Mouse (Mus musculus) spleen, adult 2 months (tissue): ENCODE results near the gene Uqcr11. TPM values are rescaled to one million over a fixed set of nuclear protein-coding genes. Genes with fewer than 3 reads are reported as not detected.

Experiments used
- DNase-seq, 2 experiments: peaks; one replicate each; pipeline versions ENCODE4 v3.0.0 to v3.0.0-alpha.2; 2012 to 2021; ENCODE audit warnings: low spot score in 2 of 2, low read depth in 1 of 2
- H3K27ac ChIP-seq: fragments of 200-500 bp; 2 replicates; pipeline ENCODE4 v1.5.1; 2012; ENCODE audit warnings: low read length, inconsistent platforms; ENCODE audit not compliant: insufficient read depth
- H3K27me3 ChIP-seq: fragments of 200-500 bp; 2 replicates; pipeline ENCODE4 v1.6.1; 2012; ENCODE audit warnings: mild to moderate bottlenecking, moderate library complexity, low read length, inconsistent platforms; ENCODE audit not compliant: control insufficient read depth, insufficient read depth
- H3K36me3 ChIP-seq: fragments of 200-500 bp; 2 replicates; pipeline ENCODE4 v1.6.1; 2012; ENCODE audit warnings: mild to moderate bottlenecking, low read length, inconsistent platforms; ENCODE audit not compliant: control insufficient read depth, insufficient read depth
- H3K4me1 ChIP-seq: fragments of 200-500 bp; 2 replicates; pipeline ENCODE4 v1.6.1; 2011; ENCODE audit warnings: inconsistent platforms; ENCODE audit not compliant: control insufficient read depth, insufficient read depth, insufficient read length
- H3K4me3 ChIP-seq: fragments of 200-500 bp; 2 replicates; pipeline ENCODE4 v1.5.1; 2011; ENCODE audit warnings: mild to moderate bottlenecking, inconsistent platforms; ENCODE audit not compliant: insufficient read depth, insufficient read length; ENCODE audit errors: extremely low read depth
- CTCF ChIP-seq: fragments of 200-500 bp; IDR thresholded peaks from 2 replicates; pipeline ENCODE4 v1.5.1; 2011; ENCODE audit warnings: mild to moderate bottlenecking, inconsistent platforms; ENCODE audit not compliant: insufficient read depth, insufficient read length, insufficient replicate concordance; ENCODE audit errors: extremely low read depth
- POLR2A ChIP-seq: fragments of 200-500 bp; IDR thresholded peaks from 2 replicates; pipeline ENCODE4 v1.6.1; 2011; ENCODE audit warnings: low read depth, low read length, inconsistent platforms
- WGBS: fragments of 180-500 bp; shearing (Covaris S2); methylation state at CpG from one replicate; pipeline ENCODE4 v1.1.7; 2018; 5-methylcytosine and 5-hydroxymethylcytosine counted together
- polyA plus RNA-seq: library from polyadenylated mRNA; depleted of rRNA; stranded (reverse); fragments of >200 nt; gene quantifications from 2 replicates; pipeline ENCODE4 v1.2.3, GENCODE M21; 2012

The Uqcr11 gene
- polyA plus RNA-seq, 1 experiment: 399 TPM

GRCm38 (mm10) chr10:80445052-80445451 lies 38.4 kb upstream of the Uqcr11 start:
- Histone ChIP-seq H3K4me1 (peaks cover 14% of the 10 kb centered on the region), H3K4me3 (no peak overlapping the region), H3K36me3 (no peaks in the 10 kb centered on the region), H3K27me3 (no peaks in the 10 kb centered on the region), H3K27ac (no peak overlapping the region)
- DNase-seq: no peak
- 43% methylated on average over 1 of the region's 1 CpGs for WGBS
- TF ChIP-seq POLR2A (no peak), CTCF (no peak)

- H3K27me3 ChIP-seq: no peaks in the 10 kb centered on the region
- peaks cover 14% of the 10 kb centered on the region for H3K4me1 ChIP-seq
- H3K27ac ChIP-seq: no peak overlapping the region; the same call in 1 of the 2 replicates
- H3K4me3 ChIP-seq: no peak overlapping the region
- DNase-seq: no peak
- no peaks in the 10 kb centered on the region for H3K36me3 ChIP-seq
- TF ChIP-seq CTCF (no peak), POLR2A (no peak)
- WGBS: 46% methylated on average over 5 of the region's 5 CpGs
Measured at GRCm38 (mm10) chr10:80444339-80445045, 37.9 kb upstream of the Uqcr11 start.

GRCm38 (mm10) chr10:80443575-80444278 lies 37.1 kb upstream of the Uqcr11 start:
- TF ChIP-seq POLR2A (no peak), CTCF (no peak)
- H3K36me3 ChIP-seq: no peaks in the 10 kb centered on the region
- peaks cover 14% of the 10 kb centered on the region for H3K4me1 ChIP-seq
- no peak overlapping the region for H3K4me3 ChIP-seq
- WGBS: 74% methylated on average over 8 of the region's 8 CpGs
- no peaks in the 10 kb centered on the region for H3K27me3 ChIP-seq
- DNase-seq: no peak
- H3K27ac ChIP-seq: peak overlapping the region; percentile 9; the same call in 1 of the 2 replicates

DNA sequence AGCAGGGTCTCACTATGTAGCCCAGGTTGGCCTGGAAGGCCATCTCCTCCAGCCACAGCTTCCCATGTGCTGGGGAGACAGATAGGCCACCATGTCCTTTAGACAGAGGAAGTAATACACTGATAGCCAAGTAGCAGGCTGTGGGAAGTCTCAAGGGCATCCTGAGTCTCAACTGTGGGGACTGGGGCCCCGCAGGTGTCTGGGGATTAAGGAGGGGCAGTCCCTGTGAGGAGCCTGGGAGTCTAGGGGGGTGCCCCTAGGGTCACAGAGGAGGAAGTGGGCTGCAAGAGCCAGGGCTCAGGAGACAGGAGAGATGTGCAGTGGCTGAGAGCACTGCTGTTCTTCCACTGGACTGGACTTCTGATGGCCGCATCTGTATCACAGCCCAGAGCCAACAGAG lies 36.4 kb upstream of the Uqcr11 start:
- peaks cover 14% of the 10 kb centered on the region for H3K4me1 ChIP-seq
- H3K4me3 ChIP-seq: no peak overlapping the region
- H3K27ac ChIP-seq: peak overlapping the region; percentile 9; the same call in 1 of the 2 replicates
- DNase-seq: peak in 1 of 2 experiments; percentile 62
- H3K36me3 ChIP-seq: no peaks in the 10 kb centered on the region
- TF ChIP-seq CTCF (no peak), POLR2A (no peak)
- H3K27me3 ChIP-seq: no peaks in the 10 kb centered on the region
- WGBS: 24% methylated on average over 2 of the region's 2 CpGs

DNA sequence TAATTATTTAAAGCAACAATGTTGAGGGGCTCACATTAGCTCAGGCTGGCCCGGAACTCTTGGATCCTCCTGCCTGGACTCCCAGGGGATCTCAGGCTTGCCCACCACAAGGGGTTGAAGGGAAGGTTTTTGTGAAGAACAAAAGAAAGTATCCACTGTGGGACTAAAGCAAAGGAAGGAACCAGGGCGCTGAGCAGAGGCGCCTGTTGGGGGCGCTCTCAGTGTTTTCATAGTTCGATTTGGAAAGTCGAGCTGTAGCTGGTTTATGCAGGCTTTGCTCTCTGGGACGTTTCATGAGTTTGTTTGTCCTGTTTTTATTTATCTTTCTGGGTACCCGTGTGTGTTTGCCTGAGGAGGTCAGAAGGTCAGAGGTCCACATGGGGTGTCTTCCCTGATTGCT lies 35.0 kb upstream of the Uqcr11 start:
- no peak overlapping the region for H3K4me3 ChIP-seq
- WGBS: 76% methylated on average over 8 of the region's 8 CpGs
- no peak for DNase-seq
- no peak overlapping the region for H3K27ac ChIP-seq
- H3K36me3 ChIP-seq: no peaks in the 10 kb centered on the region
- TF ChIP-seq CTCF (no peak), POLR2A (no peak)
- H3K27me3 ChIP-seq: no peaks in the 10 kb centered on the region
- peaks cover 14% of the 10 kb centered on the region for H3K4me1 ChIP-seq

GRCm38 (mm10) chr10:80440031-80440430 lies 33.4 kb upstream of the Uqcr11 start:
- H3K27ac ChIP-seq: no peak overlapping the region
- peaks cover 19% of the 10 kb centered on the region for H3K4me1 ChIP-seq
- no peaks in the 10 kb centered on the region for H3K27me3 ChIP-seq
- DNase-seq: no peak
- no peak overlapping the region for H3K4me3 ChIP-seq
- TF ChIP-seq CTCF (no peak), POLR2A (no peak)
- H3K36me3 ChIP-seq: no peaks in the 10 kb centered on the region

- Histone ChIP-seq H3K4me1 (peaks cover 5% of the 10 kb centered on the region; the same call in 1 of the 2 replicates), H3K4me3 (no peak overlapping the region), H3K36me3 (no peaks in the 10 kb centered on the region), H3K27ac (no peak overlapping the region), H3K27me3 (no peaks in the 10 kb centered on the region)
- DNase-seq: no peak
- TF ChIP-seq POLR2A (no peak), CTCF (no peak)
- WGBS: 89% methylated on average over 4 of the region's 4 CpGs
Measured at GRCm38 (mm10) chr10:80437973-80438372, 31.3 kb upstream of the Uqcr11 start.
